Mouse (Mus musculus) neutrophil, adult 5-6 weeks (primary cell): ENCODE data around the gene Sh3bp5. TPM values are rescaled to one million over a fixed set of nuclear protein-coding genes. Genes with fewer than 3 reads are reported as not detected.

Experiments used
- ATAC-seq: fragments of 151-379, 151-347 bp; 2 replicates; pipeline ENCODE4 v1.8.0; 2017; ENCODE audit warnings: mild to moderate bottlenecking, moderate TSS enrichment; ENCODE audit not compliant: insufficient number of reproducible peaks, poor library complexity, low FRiP score, severe bottlenecking; ENCODE audit errors: extremely low read depth
- total RNA-seq: library from RNA; stranded (forward); fragments of 200-1000 nt; gene quantifications from 2 replicates; pipeline ENCODE4 v1.2.3, GENCODE M21; 2017

Sh3bp5 gene
- total RNA-seq, 1 experiment from 2014 or later: 110 TPM

DNA sequence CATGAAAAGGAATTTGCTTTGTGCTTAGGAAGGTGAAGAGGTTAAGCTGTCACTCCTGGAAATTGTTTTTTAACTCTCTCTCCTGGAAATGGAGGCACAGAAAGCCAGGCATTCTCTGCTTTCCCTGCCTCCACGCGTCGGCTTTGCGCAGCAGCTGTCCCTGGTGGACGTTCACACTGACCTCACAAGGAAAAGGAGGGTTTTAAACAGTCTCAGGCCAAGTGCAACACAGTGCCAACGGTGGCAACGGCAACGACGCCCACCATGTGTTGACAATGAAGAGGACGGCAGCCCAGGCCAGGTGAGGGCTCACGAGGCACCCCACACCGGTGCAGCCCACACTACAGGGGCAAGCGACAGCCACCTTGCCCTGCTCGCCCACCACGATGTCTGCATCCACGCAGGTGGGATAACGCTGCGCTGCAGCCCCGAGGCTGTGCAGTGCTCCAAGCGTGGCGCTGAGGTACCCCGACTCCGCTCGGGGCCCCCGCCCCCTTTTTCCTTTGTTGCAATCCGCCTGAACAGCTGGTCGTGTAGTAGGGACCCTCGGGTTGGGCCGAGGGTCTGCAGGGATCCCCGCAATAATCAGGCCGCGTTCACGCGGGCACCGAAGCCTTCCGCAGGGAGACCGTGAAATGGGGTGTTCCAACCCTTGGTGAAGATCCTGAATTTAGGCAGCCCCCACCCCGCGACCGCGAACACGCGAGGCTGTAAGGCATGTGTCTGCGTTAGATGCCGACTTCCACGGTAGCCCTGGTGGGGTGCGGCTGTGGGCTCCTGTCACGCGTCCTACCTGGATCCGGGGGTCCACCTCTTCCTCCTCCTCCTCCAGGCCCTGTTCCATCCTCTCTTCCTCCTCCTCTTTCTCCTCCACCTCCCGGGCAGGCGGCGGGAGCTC lies 611 bp downstream of the Sh3bp5 start:
- ATAC-seq: no peak

DNA sequence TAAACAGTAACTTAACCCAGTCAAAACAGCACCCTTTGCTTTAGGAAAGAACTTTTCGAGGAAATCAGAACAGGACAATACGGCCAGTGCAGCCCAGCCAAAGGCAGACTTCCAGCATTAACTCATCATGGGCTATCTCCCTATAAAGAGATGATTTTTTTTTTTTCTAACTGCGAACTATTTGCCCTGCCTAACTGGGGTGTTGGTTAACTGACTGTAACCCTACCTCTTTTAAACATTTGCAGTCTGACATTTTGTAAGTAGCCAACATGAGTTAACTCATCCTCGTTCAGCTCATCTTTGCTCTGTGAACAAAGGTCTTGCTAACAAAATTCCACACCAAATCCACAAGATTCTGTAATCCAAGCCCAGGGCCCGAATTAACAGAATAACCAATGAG lies 1.5 kb downstream of the Sh3bp5 start:
- ATAC-seq: no peak

DNA sequence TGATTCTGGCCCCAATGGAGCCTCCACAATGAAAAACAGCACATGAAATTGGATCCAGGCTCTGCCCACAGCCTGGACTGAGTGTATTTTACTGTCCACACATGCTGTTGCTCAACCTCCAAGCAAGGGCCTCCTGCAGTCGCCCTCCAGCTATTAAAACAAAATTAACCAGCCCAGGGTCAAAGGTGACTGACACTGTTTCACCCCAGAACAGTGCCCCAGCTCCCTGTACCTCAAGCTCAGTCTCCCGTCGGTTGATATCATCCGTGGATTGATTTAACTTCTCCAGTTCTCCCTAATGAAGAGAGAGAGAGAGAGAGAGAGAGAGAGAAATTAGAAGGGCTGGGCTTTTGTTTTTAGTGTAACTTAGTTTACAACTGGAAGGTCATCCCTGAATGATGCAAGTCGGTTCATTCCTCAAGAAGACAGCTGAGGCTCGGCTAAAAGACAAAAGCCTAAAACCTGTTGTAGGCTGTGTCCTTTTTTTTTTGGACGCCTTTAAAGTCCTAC lies 2.0 kb downstream of the Sh3bp5 start:
- ATAC-seq: no peak

DNA sequence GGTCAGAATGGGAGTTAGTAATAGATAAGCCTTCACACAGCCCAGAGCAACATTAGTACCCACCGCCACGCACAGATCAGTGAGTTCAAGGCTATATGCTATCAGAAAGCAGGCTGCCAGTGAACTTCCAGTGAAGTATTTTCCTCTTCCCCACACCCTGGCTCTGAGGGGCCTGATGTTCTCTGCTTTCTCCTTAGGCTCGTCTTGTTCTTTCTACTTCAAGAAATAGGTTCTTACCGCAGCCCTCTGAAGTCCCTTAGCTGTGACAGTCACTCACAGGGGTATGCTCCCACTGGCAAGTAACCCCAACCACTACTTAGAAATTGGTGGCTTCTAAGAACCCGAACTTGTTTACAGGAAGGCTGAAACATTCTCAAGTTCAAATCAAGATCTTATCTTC lies 2.8 kb downstream of the Sh3bp5 start:
- ATAC-seq: no peak

DNA sequence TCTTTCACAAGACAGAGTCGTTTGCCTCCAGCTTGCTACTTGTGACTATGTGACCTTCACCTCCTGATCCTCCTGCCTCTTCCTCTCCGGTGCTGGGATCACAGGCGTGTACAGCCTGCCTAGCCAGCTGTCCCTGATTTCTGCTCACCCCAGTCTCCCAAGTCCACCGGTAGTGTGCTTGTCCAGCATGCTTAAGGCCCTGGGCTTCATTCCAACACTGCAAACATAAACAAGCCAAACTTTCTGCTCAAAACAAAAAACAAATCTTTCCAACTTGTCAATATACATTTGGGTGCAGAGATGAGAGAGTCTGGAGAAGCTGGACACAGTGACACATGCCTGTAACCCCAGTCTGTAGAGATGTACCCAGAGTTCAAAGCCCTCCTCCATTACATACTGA lies 3.5 kb downstream of the Sh3bp5 start:
- ATAC-seq: no peak

DNA sequence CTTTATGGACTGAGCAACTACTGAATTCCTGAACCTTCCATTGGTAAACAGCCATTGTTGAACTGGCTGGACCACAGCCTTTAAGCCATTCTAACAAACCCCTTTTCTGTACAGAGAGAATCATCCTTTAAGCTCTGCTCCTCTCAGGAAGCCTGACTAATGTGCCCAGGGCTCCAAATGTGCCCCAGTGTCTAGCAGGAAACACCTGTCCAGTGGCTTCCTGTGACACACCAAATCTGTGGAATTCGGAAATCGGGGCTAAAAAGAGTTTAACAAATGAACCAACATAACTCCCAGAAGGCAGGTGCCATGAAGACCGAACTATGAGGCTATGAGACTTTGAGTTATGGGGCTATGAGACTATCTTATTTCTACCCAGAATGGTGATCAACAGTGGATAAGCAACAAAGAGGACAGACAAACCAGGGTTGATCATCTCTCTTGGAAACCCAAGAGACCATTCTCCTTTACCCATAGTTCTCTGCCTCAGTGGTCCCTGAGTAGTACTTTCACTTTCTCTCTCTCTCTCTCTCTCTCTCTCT lies 4.0 kb downstream of the Sh3bp5 start:
- ATAC-seq: no peak

DNA sequence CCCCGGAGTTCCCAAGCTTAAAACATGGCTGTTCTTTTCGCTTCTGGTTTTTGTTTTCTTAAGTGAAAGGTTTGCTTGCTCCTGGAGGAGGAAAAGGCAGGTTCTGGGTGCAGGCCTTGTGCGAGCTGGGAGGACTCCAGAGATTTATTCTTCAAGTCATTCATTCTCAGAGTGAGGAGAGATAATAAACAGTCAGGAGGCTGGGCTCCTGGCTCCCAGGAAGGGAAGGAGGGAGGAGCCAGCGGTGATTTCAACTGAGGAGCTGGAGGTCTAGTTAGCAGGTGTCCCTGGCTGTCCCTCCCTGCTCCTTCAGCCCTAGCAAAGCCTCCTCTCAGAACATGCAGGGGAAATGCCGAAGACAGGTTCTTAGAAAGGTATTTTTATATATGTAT lies 6.9 kb downstream of the Sh3bp5 start:
- no peak for ATAC-seq

DNA sequence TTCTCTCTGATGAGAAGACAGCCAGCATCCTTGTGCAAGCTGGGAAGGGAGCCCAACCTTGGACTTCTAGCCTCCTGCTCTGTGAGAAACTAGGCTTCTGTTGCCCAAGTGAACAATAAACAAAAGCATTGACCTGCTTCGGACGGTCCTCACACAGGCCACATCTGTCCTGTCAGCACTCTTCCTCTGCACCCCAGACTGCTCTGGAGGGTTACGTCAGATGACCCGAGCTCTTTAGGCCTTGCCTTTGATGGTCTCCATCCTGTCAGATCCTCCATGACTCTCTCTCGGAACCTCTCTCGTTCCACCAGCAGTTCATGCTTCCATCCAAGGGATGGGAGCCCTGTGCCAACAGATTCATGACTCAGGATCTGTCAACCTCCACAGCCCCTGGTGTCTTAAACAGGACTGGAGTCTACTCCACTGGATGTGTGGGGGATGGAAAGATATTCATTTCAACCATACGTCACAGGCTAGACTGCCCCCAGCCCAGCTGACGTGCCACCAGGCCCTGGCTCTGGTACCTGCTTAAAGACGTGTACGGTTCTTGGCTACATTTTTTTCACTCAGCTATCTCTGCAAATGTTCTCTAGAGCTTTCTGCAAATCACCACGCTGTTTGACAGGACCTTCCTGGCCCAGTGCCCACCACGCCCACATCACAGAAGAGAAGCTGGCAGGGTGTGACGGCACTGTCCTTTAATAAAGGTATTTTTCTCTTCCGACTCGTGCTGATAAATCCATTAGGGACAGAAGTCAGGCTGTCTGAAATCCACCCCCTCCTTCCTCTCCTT lies 7.5 kb downstream of the Sh3bp5 start:
- ATAC-seq: no peak

DNA sequence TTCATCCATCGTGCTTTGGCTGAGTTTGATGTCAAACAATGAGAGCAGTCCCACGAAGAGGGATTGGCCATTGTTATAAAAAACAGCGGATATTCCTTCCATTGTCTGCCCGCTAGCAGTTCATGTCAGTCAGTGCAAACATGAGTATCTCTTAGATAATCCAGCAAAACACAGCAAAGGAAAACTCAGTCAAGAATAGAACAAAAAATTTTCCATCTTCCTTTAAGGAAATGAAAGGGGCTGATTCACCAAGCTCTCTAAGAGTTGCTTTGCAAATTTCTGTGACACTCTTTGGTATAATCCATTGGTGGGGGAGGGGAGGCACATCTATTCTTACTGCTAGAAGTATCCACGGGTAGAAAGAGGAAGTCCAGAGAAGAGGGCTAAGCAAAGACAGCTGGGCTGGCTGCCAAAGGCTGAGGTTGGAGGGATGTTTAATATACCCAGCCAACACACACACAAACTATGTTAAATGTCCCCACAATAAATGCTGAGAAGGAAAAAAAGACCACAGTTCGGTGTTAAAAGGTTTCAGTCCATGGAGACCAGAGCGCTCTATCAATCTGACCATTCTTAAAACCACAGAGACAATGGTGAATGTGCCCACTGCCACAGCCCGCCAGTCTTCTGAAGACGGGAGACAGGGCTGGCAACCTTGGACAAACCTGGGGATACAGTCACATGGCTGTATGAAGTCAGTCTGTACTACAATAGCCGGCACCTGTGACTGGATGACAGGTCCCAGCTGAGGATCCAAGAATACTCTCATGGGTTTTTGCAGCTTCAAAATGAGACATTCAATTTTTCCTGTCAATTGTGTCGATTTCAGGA lies 12.7 kb downstream of the Sh3bp5 start:
- peak; percentile 80 for ATAC-seq

DNA sequence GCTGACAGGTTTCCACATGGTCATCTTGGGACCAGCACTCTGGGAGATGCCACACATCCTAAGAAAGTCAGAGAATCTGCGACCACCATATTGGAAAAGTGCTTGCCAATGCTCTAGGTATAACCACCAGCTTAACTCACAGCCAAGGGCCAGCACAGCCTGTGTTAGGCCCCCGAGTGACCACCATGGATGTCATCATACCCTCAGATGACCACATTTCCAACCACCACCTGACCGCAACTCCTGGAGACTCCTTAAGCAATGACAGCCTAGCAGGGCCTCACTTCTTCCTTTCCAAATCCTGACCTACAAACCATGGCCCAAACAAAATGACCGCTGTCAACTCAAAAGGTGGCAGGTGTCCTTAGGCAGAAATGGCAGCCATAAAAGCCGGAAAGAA lies 13.5 kb downstream of the Sh3bp5 start:
- ATAC-seq: peak; percentile 50; the same call in 1 of the 2 replicates

DNA sequence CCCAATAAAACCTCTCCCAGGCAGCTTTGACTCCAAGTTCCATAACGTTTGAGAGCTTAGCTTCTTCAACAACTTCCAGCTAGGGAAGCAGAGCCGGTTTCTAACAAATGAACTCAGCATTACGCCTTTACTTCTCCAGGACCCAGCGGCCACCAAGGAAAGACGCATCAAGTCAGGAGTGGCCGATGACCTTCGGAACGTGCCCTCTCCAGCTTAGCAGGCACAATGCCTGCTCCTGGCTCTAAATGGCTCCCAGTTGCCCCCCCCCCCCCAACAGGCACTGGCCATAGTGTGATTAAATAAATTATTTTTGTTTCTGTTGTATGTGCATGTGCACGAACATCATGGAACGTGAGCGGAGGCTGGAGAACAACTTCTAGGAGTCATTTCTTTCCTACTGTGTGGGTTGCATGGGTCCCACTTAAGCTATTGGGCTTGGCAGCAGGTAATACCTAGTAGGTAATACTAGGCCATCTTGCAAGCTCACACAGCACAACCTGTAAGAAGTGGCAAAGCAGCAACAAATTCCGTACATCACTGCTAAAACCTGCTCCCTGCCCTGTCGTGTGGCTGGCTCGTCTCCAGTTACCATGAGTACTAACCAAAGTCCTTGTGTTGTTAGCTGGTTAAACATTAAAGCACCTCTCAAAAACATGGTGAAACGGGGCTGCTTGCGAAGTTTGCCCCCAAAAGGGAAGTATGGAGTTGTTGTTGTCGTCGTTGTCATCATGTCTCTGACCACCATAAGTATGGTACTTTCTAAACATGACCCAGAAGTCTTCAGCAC lies 14.2 kb downstream of the Sh3bp5 start:
- ATAC-seq: no peak

DNA sequence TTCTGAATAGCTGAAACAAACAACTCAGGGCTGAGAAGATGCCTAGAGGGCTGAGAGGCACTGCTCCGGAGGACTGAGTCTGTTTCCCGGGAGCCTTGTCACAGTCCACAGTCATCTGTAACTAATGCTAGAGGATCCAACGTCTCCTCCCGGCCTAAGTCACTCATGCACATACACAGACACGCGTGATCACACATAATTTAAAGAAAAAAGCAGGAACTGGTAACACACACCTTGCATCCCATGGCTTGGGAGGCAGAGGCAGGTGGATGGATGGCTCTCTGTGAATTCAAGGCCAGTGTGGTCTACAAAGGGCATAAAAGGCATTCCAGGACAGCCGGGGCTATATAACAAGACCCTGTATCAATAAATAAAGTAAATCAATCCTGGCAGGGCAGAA lies 14.9 kb downstream of the Sh3bp5 start:
- ATAC-seq: no peak

DNA sequence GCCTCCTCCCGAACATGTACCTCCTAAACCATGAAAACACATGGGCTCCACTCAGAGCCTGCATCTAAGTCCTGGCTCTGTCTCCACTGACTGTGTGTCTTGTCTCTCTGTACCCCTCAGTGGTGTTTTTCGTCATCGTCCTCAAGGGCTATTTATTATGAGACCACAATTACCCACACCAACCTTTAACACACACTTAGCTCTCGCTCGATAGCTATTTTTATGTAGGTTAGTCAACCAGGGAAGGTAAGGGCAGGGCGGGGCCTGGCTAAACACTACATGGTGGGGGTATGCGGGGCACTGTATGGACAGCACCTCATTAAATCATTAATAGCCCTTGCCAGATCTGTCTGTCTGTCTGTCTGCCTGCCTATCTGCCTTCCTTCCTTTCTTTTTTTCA lies 15.3 kb downstream of the Sh3bp5 start:
- ATAC-seq: no peak

DNA sequence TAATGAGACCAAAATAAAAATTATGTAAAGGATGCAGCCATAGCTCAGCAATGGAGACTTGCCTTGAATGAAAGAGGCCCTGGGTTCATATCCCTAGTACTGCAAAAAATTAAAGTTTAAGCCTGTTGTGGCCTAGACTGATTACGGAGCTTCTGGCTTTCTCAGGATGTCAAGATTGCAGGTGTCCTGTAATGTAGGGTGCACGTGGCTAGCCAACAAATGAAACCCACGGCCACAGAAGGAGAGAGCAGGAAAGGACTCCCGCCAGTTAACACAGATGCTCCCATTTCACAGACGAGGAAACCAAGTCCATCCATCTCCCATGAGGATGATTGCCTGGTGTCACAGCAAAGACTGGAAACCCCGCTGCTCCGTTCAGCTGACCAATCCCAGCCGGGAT lies 15.7 kb downstream of the Sh3bp5 start:
- ATAC-seq: no peak

DNA sequence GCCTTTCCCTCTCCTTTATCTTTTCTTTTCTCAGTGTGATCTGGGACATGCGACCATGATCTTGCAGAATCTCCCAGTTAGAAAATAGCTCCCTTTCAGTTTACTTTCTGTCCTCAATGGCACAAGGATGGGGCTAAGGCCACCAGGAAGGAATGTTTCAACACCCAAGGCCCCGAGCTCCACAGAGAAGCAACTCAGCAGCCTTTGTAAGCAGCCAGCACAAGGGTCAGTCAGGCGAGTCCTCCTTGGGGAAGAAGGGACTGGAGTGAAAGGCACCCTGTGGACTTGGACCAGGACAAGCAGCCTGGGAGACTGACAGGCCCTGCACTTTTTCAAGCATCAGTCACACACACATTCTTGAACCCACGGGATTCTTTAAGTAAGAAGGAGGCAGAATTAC lies 16.6 kb downstream of the Sh3bp5 start:
- ATAC-seq: no peak

DNA sequence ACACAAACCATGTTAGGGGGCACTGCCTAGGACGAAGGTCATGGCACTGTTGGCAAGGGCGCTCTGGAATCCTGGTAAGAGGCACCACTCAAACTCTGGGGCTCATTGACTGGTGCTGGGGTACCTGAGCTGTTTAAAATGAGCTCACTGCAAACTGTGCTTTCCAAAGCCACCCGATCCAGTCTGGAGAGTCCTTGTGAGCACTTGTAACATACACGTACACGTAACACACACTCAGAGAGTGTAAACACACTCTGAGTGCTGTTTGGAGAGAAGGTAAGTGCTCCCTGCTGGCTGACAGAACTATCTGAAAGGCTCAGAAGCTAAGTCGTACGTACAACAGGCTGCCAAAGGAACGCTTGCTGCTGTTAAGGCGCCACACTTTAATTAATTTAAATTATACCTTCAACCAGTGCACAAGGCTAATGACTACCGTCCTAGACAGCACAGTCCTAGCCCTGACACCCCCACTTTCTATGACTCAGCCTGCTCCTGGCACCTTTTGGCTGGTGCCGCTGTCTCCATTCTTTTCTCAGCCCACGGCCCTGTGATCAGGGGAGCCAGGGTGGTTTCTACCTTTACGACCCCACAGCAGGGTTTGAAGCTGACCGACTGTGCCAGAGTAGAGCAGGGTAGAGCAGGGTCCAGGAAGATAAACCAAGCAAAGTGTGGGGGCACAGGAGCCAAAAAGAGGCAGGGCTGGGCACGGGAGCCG lies 18.9 kb downstream of the Sh3bp5 start:
- ATAC-seq: no peak

DNA sequence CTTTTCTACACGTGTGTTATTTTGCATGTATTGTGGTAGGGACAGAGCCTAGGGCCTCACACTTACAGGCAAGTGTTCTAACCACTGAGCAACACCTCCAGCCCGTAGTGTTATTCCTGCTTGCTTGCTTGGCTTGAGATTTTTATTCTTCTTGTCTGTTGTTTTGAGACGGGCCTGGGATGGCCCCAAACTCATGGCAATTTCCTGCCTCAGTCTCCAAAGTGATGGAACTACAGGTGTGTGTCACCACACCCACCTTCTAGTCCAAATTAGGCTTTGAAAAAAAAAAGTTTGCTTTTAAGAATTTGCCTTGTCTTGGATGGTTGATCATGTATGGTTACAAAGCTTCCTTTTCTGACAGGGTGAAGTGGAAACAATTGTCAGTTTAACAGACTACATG lies 19.5 kb downstream of the Sh3bp5 start:
- ATAC-seq: peak; percentile 40

DNA sequence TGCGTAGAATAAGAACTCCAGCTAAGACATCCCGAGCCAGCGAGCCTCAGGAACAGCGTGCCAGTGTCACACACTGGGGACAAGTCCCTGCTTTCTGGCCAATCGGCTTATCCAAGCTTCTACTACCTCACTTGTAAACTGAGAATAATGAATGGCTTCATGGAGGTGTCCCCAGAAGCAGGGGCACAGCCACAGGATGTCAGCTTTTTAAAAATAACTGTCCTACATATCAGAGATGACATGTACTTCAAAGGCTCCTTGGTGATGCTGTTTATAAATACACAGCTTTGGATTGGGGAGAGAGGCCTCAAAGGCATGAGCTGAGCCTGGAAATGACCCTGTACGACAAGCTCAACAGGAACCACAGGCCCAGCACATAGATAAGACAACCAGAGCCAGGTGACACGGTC lies 20.9 kb downstream of the Sh3bp5 start:
- ATAC-seq: no peak
